Mouse (Mus musculus): ENCODE data around the gene Slc22a15. TPM values are rescaled to one million over a fixed set of nuclear protein-coding genes. Genes with fewer than 3 reads are reported as not detected.
A peak's percentile ranks its signal among the peaks of the same experiment; 100 is the strongest.

Slc22a15 gene
- polyA plus RNA-seq, 1 experiment from 2014 or later, result 7.6 TPM

DNA sequence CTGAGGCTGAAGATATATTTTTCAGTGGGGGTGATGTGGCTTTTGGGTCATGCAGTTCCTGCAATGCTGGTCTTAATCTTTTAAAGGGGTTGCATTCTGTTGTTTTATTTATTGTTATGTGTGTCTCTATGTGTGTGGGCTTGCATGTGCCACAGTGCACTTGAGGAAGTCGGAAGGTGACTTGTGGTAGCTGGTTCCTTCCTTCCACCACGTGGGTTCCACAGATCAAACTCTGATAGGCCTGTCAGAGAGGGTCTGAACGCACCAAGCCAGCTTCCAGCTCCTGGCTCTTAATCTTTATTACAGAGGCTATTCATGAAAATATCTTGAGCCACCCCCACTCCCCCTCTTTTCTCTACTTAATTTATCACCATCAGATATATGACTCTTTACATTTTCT, 40.4 kb downstream of the Slc22a15 start:
- no peaks in the 10 kb centered on the region for H3K36me3 ChIP-seq (ENCODE audit: control insufficient read depth, insufficient read depth, low read length)
- H3K4me1 ChIP-seq (ENCODE audit: control insufficient read depth, insufficient read depth, low read length), result no peaks in the 10 kb centered on the region
- DNase-seq (ENCODE audit: low spot score) (no peak), ATAC-seq (ENCODE audit: insufficient read depth, low FRiP score, low TSS enrichment) (no peak)
- no peak overlapping the region for H3K4me3 ChIP-seq (ENCODE audit: low read depth, low read length)
- no peak overlapping the region for H3K4me2 ChIP-seq (ENCODE audit: low read depth)
- H3K9ac ChIP-seq (ENCODE audit: low read length), result no peak overlapping the region
- no peak overlapping the region for H3K27ac ChIP-seq (ENCODE audit: low read depth, low read length)
- H3K27me3 ChIP-seq (ENCODE audit: control insufficient read depth, insufficient read depth, low read length), result no peaks in the 10 kb centered on the region
- WGBS, result 76% methylated on average over 3 of the region's 3 CpGs
- H3K9me3 ChIP-seq (ENCODE audit: control insufficient read depth, low read length), result no peaks in the 10 kb centered on the region

DNA sequence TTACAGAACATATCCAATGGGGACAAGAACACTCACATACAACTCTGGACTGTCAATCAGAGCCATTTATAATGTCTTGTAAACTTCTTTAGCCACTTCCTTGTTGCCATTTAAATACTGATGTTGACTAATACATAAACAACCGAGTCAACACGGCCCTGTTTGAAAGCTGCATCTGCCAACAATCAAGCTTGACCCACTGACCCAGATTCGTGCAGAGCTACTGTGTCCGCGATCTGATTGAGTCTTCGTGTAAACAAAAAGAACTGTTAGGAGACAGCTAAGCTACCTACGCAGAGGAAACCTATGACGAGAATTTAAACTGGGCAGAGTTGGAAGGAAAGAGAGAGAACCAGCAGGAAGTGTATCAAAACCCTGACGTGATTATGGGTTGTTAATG, 42.5 kb downstream of the Slc22a15 start:
- DNase-seq (ENCODE audit: low spot score) (no peak), ATAC-seq (ENCODE audit: insufficient read depth, low FRiP score, low TSS enrichment) (no peak)
- Histone ChIP-seq H3K9me3 (ENCODE audit: control insufficient read depth, low read length) (no peaks in the 10 kb centered on the region), H3K27me3 (ENCODE audit: control insufficient read depth, insufficient read depth, low read length) (no peaks in the 10 kb centered on the region), H3K36me3 (ENCODE audit: control insufficient read depth, insufficient read depth, low read length) (no peaks in the 10 kb centered on the region), H3K4me3 (ENCODE audit: low read depth, low read length) (no peak overlapping the region), H3K4me2 (ENCODE audit: low read depth) (no peak overlapping the region), H3K9ac (ENCODE audit: low read length) (no peak overlapping the region), H3K4me1 (ENCODE audit: control insufficient read depth, insufficient read depth, low read length) (peaks cover 4% of the 10 kb centered on the region; the same call in 1 of the 2 replicates), H3K27ac (ENCODE audit: low read depth, low read length) (no peak overlapping the region)
- WGBS, result 77% methylated on average over 9 of the region's 9 CpGs

- Histone ChIP-seq H3K4me3 (ENCODE audit: low read depth, low read length) (no peak overlapping the region), H3K9ac (ENCODE audit: low read length) (no peak overlapping the region), H3K27me3 (ENCODE audit: control insufficient read depth, insufficient read depth, low read length) (no peaks in the 10 kb centered on the region), H3K4me2 (ENCODE audit: low read depth) (no peak overlapping the region), H3K36me3 (ENCODE audit: control insufficient read depth, insufficient read depth, low read length) (no peaks in the 10 kb centered on the region), H3K9me3 (ENCODE audit: control insufficient read depth, low read length) (no peaks in the 10 kb centered on the region), H3K4me1 (ENCODE audit: control insufficient read depth, insufficient read depth, low read length) (peaks cover 10% of the 10 kb centered on the region; the same call in 1 of the 2 replicates), H3K27ac (ENCODE audit: low read depth, low read length) (no peak overlapping the region)
- 65% methylated on average over 6 of the region's 6 CpGs for WGBS
- ATAC-seq (ENCODE audit: insufficient read depth, low FRiP score, low TSS enrichment), result no peak
- no peak for DNase-seq (ENCODE audit: low spot score)
Observed at GRCm38 (mm10) chr3:101880818-101881217, 43.4 kb downstream of the Slc22a15 start.

DNA sequence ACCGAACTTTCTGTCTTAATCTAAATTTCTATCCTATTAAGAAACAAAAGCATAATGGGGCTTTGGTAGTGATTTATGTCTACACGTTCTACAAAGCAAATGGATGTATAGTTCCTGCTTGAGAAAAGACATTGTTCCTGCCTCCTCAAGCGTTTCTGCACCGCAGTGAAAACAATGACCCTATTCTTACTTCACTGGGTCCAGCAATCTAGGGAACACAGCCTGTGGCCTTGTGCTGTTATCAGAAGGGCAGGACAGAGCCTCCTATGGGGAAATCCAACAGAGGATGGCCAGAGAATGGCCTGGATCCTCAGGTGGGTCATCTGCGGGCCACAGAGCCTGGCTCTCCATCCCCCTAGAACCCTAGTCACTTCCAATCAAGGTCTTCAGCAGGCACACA, 46.1 kb downstream of the Slc22a15 start:
- Histone ChIP-seq H3K27ac (ENCODE audit: low read depth, low read length) (peak overlapping the region; percentile 24; the same call in 1 of the 2 replicates), H3K9me3 (ENCODE audit: control insufficient read depth, low read length) (no peaks in the 10 kb centered on the region), H3K36me3 (ENCODE audit: control insufficient read depth, insufficient read depth, low read length) (no peaks in the 10 kb centered on the region), H3K4me3 (ENCODE audit: low read depth, low read length) (no peak overlapping the region), H3K9ac (ENCODE audit: low read length) (no peak overlapping the region), H3K4me1 (ENCODE audit: control insufficient read depth, insufficient read depth, low read length) (peaks cover 14% of the 10 kb centered on the region; the same call in 1 of the 2 replicates), H3K4me2 (ENCODE audit: low read depth) (no peak overlapping the region), H3K27me3 (ENCODE audit: control insufficient read depth, insufficient read depth, low read length) (no peaks in the 10 kb centered on the region)
- DNase-seq (ENCODE audit: low spot score) (peak; percentile 30), ATAC-seq (ENCODE audit: insufficient read depth, low FRiP score, low TSS enrichment) (peak; percentile 53; the same call in 1 of the 2 replicates)
- 24% methylated on average over 5 of the region's 5 CpGs for WGBS

DNA sequence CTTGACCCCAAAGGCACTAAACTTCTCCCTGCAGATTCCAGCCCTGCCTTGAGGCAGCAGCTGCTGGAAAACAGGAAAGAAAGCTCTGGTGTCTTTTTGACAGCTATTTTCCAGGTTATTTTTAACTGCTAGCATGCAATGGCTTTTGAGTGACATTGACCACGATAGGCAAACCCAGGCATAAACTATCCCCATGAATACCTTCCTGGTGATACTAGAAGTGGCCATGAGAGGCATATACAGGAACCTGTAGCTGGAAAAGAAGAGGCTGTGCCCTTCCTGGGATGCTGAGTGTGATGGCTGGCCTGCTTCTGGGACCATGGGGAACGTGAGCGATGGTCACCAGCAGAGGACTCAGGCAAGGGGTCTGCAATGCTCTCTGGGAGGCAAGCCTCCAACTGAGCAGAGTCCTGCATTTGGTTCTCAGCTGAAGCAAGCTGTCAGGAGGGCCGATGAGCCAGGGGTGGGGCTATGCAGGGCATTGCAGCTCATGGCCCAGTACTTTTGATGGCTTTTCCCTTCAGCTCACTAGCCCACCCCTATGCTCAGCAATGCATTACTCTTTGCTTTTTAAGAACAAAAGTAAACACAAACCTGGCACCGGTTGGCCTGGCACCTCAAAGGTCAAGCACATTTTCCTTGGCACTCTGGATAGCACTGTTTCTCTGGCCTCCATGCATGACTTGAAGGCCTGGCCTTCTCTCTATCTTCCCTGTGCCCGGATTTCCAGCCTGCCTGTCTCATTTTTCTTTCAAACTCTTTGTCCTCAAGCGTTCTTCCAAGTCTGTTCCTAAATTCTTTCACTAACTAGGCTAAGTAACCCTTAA, 47.6 kb downstream of the Slc22a15 start:
- Histone ChIP-seq H3K36me3 (ENCODE audit: control insufficient read depth, insufficient read depth, low read length) (no peaks in the 10 kb centered on the region; the same call in 1 of the 2 replicates), H3K9me3 (ENCODE audit: control insufficient read depth, low read length) (no peaks in the 10 kb centered on the region), H3K27ac (ENCODE audit: low read depth, low read length) (no peak overlapping the region), H3K4me3 (ENCODE audit: low read depth, low read length) (no peak overlapping the region), H3K27me3 (ENCODE audit: control insufficient read depth, insufficient read depth, low read length) (no peaks in the 10 kb centered on the region), H3K9ac (ENCODE audit: low read length) (no peak overlapping the region), H3K4me1 (ENCODE audit: control insufficient read depth, insufficient read depth, low read length) (peaks cover 14% of the 10 kb centered on the region; the same call in 1 of the 2 replicates), H3K4me2 (ENCODE audit: low read depth) (no peak overlapping the region)
- DNase-seq (ENCODE audit: low spot score), result no peak
- ATAC-seq (ENCODE audit: insufficient read depth, low FRiP score, low TSS enrichment), result no peak
- 68% methylated on average over 7 of the region's 7 CpGs for WGBS

DNA sequence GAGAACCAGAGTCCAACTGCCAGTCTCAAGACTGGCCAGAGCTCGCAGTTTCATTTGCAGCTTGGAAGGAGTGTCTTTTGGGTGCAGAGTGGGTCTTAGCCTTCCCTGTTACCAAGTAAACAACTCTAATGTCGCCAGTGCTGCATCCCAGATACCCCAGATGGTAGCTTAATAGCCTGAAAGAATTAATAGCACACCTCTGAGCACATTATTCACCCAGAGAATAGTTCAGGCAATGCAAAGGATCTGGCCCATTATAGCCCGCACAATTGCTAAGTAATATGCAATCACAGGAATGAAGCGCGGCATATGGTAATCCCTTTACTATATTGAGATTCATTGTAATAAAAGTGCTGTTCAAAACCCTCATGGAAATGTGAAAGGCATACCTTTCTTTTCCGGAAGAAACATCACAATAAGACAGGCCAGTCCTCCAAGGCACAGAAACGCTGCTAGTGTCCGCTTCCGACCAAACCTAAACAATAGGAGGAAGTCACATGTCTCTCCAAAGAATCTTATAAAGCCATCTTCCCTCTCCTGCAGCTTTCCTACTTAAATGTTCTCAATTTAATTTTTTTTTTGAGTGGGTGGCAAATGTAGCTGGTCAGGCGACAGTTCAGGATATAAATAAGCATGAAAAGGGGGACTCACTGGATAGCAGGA, 48.9 kb downstream of the Slc22a15 start:
- Histone ChIP-seq H3K9ac (ENCODE audit: low read length) (no peak overlapping the region), H3K4me3 (ENCODE audit: low read depth, low read length) (no peak overlapping the region), H3K9me3 (ENCODE audit: control insufficient read depth, low read length) (no peaks in the 10 kb centered on the region), H3K27ac (ENCODE audit: low read depth, low read length) (0 out of 2 replicates have a peak overlapping the region, but pooled peaks have one; percentile 14), H3K36me3 (ENCODE audit: control insufficient read depth, insufficient read depth, low read length) (no peaks in the 10 kb centered on the region; the same call in 1 of the 2 replicates), H3K27me3 (ENCODE audit: control insufficient read depth, insufficient read depth, low read length) (no peaks in the 10 kb centered on the region), H3K4me1 (ENCODE audit: control insufficient read depth, insufficient read depth, low read length) (peaks cover 14% of the 10 kb centered on the region; the same call in 1 of the 2 replicates), H3K4me2 (ENCODE audit: low read depth) (no peak overlapping the region)
- DNase-seq (ENCODE audit: low spot score) (no peak), ATAC-seq (ENCODE audit: insufficient read depth, low FRiP score, low TSS enrichment) (no peak)
- WGBS, result 59% methylated on average over 10 of the region's 10 CpGs

GRCm38 (mm10) chr3:101873061-101873675, 51.1 kb downstream of the Slc22a15 start:
- H3K9me3 ChIP-seq (ENCODE audit: control insufficient read depth, low read length), result no peaks in the 10 kb centered on the region
- no peaks in the 10 kb centered on the region for H3K27me3 ChIP-seq (ENCODE audit: control insufficient read depth, insufficient read depth, low read length)
- DNase-seq (ENCODE audit: low spot score) (no peak), ATAC-seq (ENCODE audit: insufficient read depth, low FRiP score, low TSS enrichment) (no peak)
- H3K27ac ChIP-seq (ENCODE audit: low read depth, low read length), result no peak overlapping the region
- H3K36me3 ChIP-seq (ENCODE audit: control insufficient read depth, insufficient read depth, low read length), result no peaks in the 10 kb centered on the region; the same call in 1 of the 2 replicates
- H3K4me1 ChIP-seq (ENCODE audit: control insufficient read depth, insufficient read depth, low read length), result peaks cover 11% of the 10 kb centered on the region; the same call in 1 of the 2 replicates
- H3K9ac ChIP-seq (ENCODE audit: low read length), result no peak overlapping the region
- H3K4me2 ChIP-seq (ENCODE audit: low read depth), result no peak overlapping the region
- whole genome bisulfite sequencing, result 77% methylated on average over 7 of the region's 7 CpGs
- no peak overlapping the region for H3K4me3 ChIP-seq (ENCODE audit: low read depth, low read length)

- Histone ChIP-seq H3K9ac (ENCODE audit: low read length) (no peak overlapping the region), H3K4me3 (ENCODE audit: low read depth, low read length) (no peak overlapping the region), H3K4me2 (ENCODE audit: low read depth) (no peak overlapping the region), H3K36me3 (ENCODE audit: control insufficient read depth, insufficient read depth, low read length) (no peaks in the 10 kb centered on the region; the same call in 1 of the 2 replicates), H3K27me3 (ENCODE audit: control insufficient read depth, insufficient read depth, low read length) (no peaks in the 10 kb centered on the region), H3K27ac (ENCODE audit: low read depth, low read length) (no peak overlapping the region), H3K4me1 (ENCODE audit: control insufficient read depth, insufficient read depth, low read length) (peaks cover 11% of the 10 kb centered on the region; the same call in 1 of the 2 replicates), H3K9me3 (ENCODE audit: control insufficient read depth, low read length) (no peaks in the 10 kb centered on the region)
- DNase-seq (ENCODE audit: low spot score) (no peak), ATAC-seq (ENCODE audit: insufficient read depth, low FRiP score, low TSS enrichment) (no peak)
- 89% methylated on average over 9 of the region's 9 CpGs for WGBS
Observed at GRCm38 (mm10) chr3:101871951-101872350, 52.3 kb downstream of the Slc22a15 start.
